Mouse (Mus musculus): ENCODE data around the gene Timm23.

GRCm38 (mm10) chr14:32180861-32181260, 20.8 kb downstream of the Timm23 start:
- TF ChIP-seq POLR2A (IDR thresholded peaks at IDR 0.05; ENCODE audit: borderline replicate concordance, control insufficient read depth, low read depth, low read length) (no peak), CTCF (IDR thresholded peaks at IDR 0.05; ENCODE audit: control insufficient read depth, insufficient read depth, low read length) (no peak)
